Mouse (Mus musculus): Measurements from ENCODE around the gene Lamp1.
"Not testable (repeated sequence)": the region's sequence is repeated elsewhere in the genome, so short reads cannot be mapped to it uniquely, and the experiment has no call there.

Lamp1 gene

DNA sequence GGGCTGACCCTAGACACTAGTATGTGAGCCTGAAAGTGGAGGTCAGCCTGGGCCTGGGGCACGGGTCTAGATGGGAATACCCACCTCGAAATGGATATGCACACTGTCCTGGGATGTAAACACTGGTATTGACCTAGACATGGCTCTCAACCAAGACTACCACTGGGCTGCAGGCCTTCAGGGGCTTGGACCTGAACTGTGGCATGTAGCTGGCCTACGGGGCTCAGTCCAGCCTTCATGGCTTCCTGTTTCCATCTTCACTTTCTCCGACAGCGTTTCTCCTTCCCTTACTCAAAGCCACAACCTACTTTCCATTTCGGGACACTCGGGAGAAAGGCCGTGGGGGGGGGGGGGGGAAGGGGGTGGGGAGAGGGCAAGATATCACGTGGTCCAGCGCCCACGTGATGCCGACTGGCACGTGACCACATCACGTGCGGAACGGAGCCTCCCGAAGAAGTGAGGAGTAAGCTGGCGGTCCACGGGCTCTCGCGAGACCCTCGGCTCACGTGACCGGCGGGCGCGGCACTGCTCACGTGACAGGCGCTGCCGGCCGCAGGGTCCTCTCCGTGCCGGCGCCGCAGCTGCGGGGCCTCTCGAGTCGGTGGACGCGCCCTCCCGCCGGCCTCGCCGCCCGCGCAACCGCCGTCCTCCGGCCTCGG lies at the start of gene Lamp1:
Lamp1 (plus strand) TSS at position 444 of the 659 bp plus-strand sequence.
- peak; percentile 54 for ATAC-seq (ENCODE audit: low TSS enrichment)

DNA sequence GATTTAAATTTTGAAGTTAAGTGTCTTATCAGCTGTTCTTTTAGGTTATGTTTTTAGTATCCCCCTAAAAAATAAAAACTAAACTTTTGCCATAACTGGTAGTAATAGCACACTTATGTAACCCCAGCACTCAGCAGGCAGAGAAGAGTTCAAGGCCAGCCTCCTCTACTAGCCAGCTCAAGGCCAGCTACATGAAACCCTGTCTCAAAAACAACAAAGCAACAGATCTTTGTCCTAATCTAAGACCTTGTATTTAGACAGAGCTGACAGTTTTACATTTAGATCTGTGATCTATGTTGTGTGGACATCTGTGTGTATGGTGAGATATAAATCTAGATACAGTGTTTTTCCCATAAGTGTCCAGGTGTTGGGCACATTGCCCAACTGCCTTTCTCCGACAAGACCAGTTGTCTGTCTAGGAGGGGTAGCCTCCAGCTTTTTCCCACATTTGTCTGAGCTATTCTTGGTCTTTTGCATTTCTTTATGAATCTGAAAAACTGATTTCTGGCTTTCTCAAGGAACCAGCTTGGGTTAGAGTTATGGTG lies 49.5 kb upstream of the Lamp1 start:
- no peak for ATAC-seq (ENCODE audit: low TSS enrichment)

DNA sequence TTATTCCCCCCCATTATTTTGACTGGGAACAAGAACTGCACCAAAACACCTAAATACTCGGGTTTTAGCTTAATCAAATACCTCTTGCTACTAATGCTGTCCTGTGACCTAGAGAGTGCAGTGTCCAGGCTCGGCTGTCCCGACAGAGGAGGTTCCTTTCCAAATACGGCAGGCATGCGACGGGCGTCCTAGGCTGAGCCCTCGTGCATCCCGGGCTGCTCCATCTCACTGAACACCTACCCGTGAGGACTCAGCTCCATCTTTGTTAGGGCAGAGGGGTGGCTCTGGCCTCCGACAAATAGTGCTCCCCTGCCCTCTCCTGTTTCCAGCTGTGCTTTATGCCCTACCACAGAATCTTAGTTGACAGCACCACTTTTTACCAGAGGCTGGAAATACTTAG lies 47.0 kb upstream of the Lamp1 start:
- no peak for ATAC-seq (ENCODE audit: low TSS enrichment)

DNA sequence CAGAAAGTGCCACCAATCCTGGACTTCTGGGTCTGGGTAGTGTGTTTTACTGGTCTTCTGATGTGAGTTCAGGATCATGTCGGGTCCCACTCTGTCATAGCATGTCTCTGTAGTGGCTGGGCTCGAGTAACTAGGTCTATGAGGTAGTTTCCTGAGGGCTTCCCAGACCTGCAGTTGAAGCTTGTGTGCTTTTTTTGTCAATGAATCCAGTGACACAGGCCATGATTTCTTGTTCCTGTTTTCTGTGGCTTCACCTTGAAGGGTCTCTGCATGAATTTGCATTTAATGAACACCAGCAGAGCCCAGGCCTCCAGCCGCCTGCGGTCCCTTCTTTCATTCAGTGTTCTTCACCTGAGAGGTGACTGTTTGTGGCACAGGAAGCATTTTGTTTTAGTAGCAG lies 45.7 kb upstream of the Lamp1 start:
- no peak for ATAC-seq (ENCODE audit: low TSS enrichment)

DNA sequence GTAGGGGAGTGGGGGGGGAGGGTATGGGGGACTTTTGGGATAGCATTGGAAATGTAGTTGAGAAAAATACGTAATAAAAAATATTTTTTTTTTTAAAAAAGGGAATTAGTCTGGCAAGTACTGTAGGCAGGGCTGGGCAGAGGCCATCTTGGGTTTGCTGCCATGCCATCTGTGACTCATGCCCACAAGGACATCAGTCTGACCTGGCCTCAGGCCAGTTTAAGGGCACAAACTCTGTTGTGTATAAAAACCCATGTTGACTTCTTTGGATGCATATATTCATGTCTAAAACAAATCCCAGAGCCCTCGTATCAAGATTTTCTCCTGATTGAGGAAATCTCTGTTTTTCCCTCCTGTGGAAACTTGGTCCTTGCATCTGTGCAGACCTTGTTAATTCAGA lies 41.9 kb upstream of the Lamp1 start:
- ATAC-seq (ENCODE audit: low TSS enrichment): no peak

DNA sequence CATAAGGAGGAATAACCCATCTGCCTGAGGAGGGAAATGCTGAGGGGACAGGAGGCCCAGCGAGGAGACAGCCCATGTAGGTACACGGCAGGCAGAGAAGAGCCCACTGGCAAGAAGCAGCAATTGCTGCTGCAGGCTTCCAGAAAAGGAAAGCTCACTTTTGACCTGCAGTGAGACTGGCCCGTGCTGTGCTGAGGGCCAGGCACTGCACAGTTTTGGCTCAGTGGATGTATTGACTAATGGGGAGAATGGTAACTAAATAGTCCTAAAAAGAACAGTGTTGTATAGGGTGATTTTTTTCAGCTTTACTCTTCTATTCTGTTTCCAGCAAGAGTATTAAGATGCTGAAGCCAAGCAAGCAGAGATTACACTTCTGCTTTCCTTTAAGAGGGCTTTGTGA lies 40.4 kb upstream of the Lamp1 start:
- no peak for ATAC-seq (ENCODE audit: low TSS enrichment)

DNA sequence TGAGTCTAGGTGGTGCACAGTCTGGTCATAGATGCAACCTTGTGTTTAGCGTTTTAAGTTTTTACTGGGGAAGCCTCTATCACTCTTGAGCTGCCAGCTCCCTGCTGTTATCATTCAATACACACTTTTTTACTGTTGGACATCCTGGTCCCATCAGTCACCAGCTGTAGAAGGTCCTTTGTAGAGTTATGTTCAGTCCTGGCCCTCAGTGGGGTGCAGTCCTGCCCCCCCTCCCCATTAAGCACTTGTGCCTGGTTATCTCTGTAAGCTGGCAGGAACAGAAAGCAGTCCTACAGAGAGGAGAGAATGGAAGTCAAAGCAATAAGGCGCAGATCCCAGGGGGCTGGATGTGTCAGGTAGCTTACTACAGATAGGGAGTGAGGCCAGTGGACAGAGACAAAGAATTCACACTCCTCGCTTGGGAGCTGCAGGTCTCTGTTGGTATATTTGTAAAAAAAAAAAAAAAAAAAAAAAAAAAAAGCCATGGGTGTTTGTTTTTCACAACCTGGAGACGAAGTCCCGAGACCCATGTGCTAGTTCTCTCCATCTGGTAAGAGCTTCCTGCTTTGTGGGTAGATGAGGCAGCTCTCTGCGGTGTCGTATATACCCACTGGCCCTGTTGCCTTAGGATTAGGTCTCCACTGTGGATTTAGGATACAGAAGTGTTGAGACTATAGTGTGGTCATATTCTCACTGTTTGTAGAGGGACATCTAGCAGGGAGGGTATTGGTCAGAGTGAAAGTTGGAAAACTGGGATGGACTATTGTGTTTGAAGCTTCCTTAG lies 37.9 kb upstream of the Lamp1 start:
- ATAC-seq (ENCODE audit: low TSS enrichment): no peak

DNA sequence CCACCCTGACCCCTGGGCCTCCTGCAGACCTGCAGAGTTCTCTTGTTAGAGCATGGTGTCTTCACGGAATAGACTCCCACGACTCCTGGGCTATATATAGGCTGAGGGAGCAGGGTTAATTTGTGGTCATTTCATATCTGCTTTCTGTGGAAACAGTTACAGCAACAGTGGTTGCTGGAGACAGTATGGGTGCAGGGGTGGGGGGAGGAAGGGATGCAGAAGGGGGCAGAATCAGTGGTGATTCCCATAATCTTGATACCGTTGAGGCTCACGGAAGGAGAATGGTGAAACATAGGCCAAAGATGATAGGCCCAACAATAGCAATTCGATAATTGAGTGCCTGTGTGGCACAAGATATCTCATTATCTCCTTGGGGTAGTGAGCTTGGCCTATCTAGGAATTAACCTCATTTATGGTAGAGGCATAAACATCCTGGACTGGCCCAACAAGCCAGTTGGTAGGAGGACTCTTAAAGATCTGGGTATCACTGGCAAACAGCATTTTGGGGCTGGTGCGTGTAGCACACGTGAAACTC lies 36.0 kb upstream of the Lamp1 start:
- ATAC-seq (ENCODE audit: low TSS enrichment): no peak

DNA sequence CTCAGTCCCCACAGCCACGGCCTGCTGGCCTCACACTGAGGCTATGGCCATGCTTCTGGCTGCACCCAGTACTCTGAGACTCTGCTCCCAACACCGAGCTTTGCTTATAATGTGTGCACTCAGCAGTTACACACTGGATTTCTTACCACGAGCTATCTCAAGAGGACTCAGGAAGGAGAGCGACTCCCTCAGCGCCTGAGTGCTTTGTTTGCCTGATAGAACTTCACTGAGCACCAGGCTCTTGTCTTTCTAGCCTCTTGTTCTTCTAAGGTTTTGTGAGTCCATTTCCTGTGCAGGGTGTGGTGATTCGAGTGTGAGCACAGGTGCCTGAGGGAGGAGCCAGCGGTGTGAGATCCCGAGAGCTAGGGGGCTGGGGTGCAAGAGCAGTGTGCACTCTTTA lies 34.1 kb upstream of the Lamp1 start:
- no peak for ATAC-seq (ENCODE audit: low TSS enrichment)

DNA sequence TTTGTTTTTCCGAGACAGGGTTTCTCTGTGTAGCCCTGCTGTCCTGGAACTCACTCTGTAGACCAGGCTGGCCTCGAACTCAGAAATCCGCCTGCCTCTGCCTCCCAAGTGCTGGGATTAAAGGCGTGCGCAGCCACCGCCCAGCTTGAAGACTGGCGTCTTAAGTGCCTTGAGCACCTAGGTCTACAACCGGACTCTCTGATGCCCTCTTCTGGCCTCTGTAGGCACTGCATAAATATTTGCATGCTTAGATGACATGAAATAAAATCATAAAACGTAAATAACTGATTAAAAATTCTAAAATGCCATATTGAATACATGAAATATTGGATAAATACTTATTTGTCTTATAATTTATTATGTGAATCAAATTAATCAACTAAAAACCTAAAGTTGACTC lies 26.7 kb upstream of the Lamp1 start:
- ATAC-seq (ENCODE audit: low TSS enrichment): not testable (repeated sequence)

DNA sequence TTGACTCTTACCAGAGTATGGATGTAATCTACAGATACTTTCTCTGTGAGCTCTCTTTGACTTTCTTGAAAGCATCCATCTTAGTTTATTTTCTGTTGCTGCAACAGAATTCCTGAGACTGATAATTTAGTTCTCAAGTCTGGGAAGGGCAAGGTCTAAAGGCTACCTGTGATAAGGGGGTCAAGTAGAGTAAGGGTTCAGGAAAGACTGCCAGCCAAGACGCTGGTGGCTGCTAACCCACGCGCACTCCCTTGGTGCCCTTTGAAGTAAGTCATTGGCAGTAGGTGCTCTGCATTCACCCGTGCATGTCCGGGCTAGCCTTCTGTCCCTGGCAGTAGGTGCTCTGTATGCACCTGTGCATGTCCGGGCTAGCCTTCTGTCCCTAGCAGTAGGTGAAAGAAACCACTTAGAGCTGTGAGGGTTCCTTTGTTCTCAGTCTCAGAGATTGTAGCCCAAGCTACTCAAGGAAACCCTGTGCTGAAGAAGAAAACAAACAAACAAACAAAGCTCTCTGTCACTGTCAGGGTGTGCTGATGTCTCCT lies 19.2 kb upstream of the Lamp1 start:
- no peak for ATAC-seq (ENCODE audit: low TSS enrichment)

DNA sequence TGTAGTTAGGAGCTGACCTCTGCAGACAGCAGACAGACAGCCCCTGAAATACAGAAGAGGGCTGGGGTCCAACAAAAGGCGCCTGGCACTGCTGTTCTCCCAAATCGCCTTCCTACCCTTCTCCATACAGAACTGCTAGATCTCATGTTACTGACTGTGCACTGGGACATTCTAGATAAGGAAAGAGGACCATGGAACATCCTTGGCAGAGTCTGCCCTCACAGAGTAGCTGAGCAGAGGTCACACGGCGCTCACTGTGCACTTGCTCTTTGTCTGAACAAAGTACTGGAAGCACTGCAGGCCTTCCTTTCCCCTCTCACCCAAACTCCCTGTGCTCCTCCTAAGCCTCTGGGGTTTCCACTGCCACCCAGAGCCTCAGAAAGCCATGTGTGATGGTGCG lies 17.3 kb upstream of the Lamp1 start:
- no peak for ATAC-seq (ENCODE audit: low TSS enrichment)

DNA sequence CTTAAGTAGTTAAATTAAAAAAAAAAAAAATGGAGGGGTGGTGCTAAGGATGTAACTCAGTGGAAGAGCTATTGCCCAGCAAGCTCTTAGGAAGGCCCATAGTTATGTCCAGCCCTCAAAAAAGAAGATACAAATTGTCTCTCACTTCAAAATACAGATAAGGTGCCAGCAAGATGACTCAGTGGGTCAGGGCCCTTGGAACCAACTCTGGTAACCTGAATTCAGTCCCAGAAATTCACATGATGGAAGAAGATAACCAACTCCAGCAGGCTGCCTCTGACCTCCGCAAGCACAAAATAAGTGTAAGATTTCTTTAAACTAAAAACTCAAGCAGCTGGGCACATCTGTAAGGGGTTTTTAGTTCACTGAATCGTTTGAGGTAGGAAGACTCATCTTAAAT lies 10.5 kb upstream of the Lamp1 start:
- ATAC-seq (ENCODE audit: low TSS enrichment): no peak

DNA sequence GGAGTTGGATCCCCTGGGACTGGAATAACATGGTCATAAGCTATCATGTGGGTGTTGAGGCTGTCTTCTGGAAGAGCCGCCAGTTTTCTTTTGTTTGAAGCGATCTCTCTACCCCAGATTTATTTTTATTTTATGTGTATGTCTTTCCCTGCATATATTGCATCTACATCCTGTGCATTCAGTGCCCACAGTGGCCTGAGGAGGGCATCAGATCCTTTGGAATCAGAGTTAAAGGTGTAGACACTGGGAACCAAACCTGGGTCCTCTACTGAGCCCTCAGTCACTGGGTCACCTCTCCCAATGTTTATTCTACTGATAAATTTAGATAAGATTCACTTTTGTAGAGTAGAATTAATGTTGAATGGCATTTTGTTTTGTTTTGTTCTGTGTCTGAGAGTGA lies 9.7 kb upstream of the Lamp1 start:
- ATAC-seq (ENCODE audit: low TSS enrichment): peak; percentile 26; the same call in 1 of the 2 replicates

DNA sequence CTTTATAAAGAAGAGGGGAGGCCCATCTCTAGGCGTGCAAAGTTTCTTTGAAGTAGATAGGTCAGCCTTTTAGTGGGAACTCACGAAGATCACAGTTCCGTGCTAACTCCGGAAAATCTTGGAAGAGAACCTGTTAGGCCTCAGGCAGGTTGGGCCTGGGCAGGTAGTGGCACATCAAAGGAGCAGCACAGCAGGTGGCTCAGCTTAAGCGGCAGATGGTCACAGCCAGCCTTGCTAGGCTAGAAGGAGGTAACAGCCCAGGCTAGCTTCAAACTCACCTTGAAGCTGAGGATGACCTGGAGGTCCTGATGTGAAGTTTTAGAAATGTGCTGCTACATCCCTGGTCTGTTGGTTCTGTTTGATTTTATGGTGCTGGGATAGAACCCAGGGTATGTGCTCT lies 9.1 kb upstream of the Lamp1 start:
- no peak for ATAC-seq (ENCODE audit: low TSS enrichment)

DNA sequence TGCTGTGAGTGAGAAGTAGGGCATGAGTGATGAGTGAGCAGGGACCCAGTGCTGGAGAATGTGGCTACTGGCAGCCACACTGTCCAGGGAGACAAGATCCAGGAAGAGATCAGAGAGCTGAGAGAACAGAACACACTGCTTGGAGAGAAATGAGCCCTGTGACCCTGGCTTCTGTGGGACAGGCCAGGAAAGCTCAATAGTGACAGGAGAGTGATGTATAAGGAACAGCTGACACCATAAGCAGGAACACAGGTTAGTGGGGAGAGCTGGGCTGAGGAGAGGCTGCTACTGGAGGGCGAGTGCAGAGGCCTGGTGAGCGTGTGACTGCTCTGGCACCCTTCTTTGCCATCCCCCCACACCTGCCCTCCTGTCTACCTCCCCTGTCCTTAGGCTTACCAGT lies 8.0 kb upstream of the Lamp1 start:
- no peak for ATAC-seq (ENCODE audit: low TSS enrichment)

DNA sequence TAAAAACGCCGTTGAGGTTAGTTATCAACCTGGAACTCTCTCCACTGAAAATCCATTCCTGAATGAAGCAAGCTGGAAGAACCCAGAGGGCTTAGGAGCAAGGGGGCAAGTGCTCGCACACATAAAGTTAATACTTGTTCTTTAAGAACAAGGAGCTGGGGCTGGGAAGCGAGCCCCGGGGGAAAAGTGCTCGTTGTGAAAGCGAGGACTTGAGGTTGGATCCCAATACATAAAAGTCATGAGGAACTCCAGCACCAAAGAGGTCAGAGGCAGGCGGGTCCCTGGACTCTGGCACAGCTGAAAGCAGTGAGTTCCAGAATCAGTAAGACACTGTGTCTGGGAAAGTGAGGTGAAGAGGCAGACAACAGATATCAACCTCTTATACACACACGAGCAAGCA lies 4.9 kb upstream of the Lamp1 start:
- ATAC-seq (ENCODE audit: low TSS enrichment): no peak

DNA sequence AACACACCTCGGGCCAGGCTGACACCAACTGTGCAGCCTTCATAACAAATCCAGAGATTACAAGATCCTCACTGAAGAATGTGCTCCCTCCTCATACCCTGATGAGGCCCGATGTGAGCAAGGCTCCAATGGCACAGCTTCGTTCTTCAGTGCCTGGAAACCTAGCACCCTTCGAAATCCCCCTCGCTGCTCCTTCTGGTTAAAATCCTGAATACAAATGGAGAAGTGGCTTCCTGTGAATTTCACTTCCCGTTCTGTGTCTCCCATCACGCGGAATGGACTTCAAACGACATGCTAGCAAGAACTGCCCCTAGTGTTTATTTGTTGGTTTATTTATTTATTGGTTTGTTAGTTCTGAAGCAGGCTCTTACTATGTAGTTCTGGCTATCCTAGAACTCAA lies 3.6 kb upstream of the Lamp1 start:
- ATAC-seq (ENCODE audit: low TSS enrichment): no peak

DNA sequence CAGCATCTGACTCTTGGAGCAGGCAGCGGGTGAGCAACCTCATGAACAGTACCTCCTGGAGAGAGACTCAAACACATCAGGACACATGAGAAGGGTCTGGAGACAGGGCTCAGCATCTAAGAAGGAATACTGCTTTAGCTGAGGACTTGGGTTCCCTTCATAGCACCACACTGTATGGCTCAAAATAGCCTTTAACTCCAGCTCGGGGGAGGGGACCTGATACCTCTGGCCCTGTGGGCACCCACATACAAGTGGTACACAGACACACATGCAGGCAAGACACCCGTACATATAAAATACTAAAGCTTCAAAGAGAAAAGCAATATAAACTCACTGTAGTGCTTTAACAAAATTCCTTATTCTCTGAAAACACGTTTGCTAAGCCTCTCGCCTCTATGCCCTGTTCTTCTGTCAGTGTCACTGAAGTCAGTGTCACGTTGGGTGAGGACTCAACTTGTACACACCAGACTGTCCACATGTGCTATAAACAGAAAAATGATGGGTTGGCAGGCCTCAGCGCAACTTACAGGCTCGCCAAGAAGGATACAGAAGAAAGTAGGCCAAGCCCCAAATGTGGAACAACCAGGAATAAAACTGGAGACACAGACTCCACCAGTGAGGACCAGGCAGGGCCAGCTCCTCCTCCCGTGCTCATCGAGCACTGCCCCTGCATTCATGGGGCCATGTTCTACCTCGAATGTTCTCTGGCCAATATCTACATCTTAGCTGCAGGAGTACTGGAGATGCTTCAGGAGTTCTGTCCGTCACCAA lies 2.4 kb upstream of the Lamp1 start:
- ATAC-seq (ENCODE audit: low TSS enrichment): peak; percentile 79

DNA sequence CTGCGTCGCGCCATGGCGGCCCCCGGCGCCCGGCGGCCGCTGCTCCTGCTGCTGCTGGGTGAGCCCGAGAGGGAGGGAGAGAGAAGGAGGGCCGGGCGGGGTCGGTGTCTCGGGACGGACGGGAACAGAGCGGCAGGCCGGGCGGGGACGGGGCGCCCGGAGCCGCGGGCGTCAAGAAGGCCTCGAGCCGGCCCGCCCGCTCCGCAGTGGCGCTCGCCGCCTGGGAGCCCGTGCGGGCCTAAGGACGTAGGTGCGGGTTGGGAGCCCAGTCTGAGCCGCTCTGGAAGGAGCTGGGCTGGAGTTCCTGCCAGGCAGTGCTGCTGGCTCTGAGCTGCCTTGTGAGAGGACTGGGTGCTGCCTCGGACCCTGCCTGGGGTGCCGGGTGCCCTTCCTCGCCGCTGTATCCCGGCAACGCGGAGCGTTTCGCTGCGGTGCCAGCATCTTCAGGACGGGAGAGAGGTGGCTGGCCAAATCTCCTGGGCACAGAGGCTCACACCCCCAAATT lies 468 bp downstream of the Lamp1 start:
- ATAC-seq (ENCODE audit: low TSS enrichment): peak; percentile 24

DNA sequence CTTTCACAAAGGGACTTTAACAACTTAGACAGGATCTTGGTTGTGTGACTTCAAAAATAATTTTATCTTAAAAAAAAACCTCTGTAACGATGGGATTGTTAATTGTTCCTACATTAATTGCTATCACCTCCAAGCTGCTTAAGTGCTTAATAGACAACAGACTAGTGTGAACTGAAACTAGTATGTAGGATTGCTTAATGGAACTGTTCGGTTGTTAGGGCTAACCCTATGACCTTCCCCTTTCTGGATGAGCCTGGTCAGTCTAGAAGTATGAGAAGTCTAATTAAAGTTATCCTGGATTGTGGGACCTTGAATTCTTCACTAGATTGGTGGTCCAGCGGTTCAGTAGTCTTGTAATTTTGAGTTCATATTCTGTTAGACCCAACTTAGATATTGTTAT lies 1.7 kb downstream of the Lamp1 start:
- ATAC-seq (ENCODE audit: low TSS enrichment): no peak

DNA sequence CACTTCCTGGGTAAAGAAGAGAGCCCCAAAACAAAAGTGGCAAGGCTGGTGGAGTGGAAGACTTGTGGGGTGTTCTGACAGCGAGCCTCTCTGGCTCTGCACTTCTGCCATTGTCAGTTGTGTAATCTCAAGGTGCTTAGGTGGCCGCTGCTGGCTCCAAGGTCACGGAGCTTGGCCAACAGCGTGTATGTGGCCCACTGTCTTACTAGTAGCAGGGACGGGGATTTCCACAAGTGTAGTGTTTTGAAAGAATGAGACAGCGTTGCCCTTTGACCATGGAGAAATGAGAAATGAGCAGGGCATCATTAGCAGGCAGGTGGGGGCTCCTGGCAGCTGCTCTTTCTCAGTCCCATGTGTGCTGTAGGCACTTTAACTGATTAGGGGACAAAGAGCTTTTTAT lies 3.1 kb downstream of the Lamp1 start:
- ATAC-seq (ENCODE audit: low TSS enrichment): no peak

Measured in frontal cortex, adult (tissue).